Mouse (Mus musculus) adrenal gland, adult 2 months (tissue): Measurements from ENCODE around the gene Nbeal2. TPM values are rescaled to one million over a fixed set of nuclear protein-coding genes. Genes with fewer than 3 reads are reported as not detected.

Experiments
- DNase-seq: peaks from one replicate; pipeline ENCODE4 v3.0.0; 2021
- microRNA-seq, 2 experiments: library from miRNA; unstranded; fragments of <30 nt; microRNA quantifications; one replicate each; pipeline ENCODE4 v1.2.0; 2021
- polyA plus RNA-seq: library from polyadenylated mRNA; depleted of rRNA; stranded (reverse); fragments of >200 nt; gene quantifications from 2 replicates; pipeline ENCODE4 v1.2.3, GENCODE M21; 2012; rRNA removed
- total RNA-seq, 2 experiments: library from RNA; stranded (reverse); gene quantifications; 2 replicates each; pipeline ENCODE4 v1.2.3; 2021

Nbeal2 gene
- total and polyA plus RNA-seq, 3 experiments = 5.5 to 22.5 (median 7.1) TPM

GRCm38 (mm10) chr9:110582161-110582560 is 71.8 kb downstream of the Nbeal2 start:
- DNase-seq = no peak

Small RNA genes lying within 50 kb of the gene (microRNA-seq; reads per million reads assigned to microRNA genes)
- gene Mir8107 = 0 to 0.41 reads per million in 2 experiments

Other genes starting within 250 kb of the Nbeal2 start
- 10 to 100 TPM; 62.9 to 72.5 TPM for gene Ptpn23, start 245.9 kb downstream of the Nbeal2 start, total RNA-seq
- gene Ptpn23, start 245.9 kb downstream of the Nbeal2 start, polyA plus RNA-seq = 64.5 and 88.5 TPM in 2 replicates
- gene Ngp, start 234.4 kb downstream of the Nbeal2 start, total RNA-seq = 1 to 10 TPM in 1 of 2 experiments, not detected in 1; 2.2 TPM
- not detected in 2 replicates for gene Ngp, start 234.4 kb downstream of the Nbeal2 start, polyA plus RNA-seq
- 10 to 100 TPM in 1 of 2 experiments, 1 to 10 TPM in 1; 9.7 to 13.4 TPM for gene Klhl18, start 177.5 kb downstream of the Nbeal2 start, total RNA-seq
- gene Klhl18, start 177.5 kb downstream of the Nbeal2 start, polyA plus RNA-seq = 8.7 and 9.4 TPM in 2 replicates
- 1 to 10 TPM in 1 of 2 experiments, under 1 TPM in 1; 0.86 to 1.3 TPM for gene Kif9, start 177.2 kb downstream of the Nbeal2 start, total RNA-seq
- 0.27 and 0.47 TPM in 2 replicates for gene Kif9, start 177.2 kb downstream of the Nbeal2 start, polyA plus RNA-seq
- 10 to 100 TPM; 49.1 to 75.8 TPM for gene Setd2, start 121.6 kb downstream of the Nbeal2 start, total RNA-seq
- gene Setd2, start 121.6 kb downstream of the Nbeal2 start, polyA plus RNA-seq = 23.3 and 25.9 TPM in 2 replicates
- 10 to 100 TPM; 12.0 to 14.5 TPM for gene Nradd, start 29.7 kb downstream of the Nbeal2 start, total RNA-seq
- gene Nradd, start 29.7 kb downstream of the Nbeal2 start, polyA plus RNA-seq = 27.6 and 30.2 TPM in 2 replicates
- 10 to 100 TPM; 51.6 to 71.6 TPM for gene Ccdc12, start 2.3 kb upstream of the Nbeal2 start, total RNA-seq
- gene Ccdc12, start 2.3 kb upstream of the Nbeal2 start, polyA plus RNA-seq = 38.4 and 45.5 TPM in 2 replicates
- gene Myl3, start 87.7 kb upstream of the Nbeal2 start, total RNA-seq = under 1 TPM in 1 of 2 experiments, not detected in 1; 0.66 TPM
- gene Myl3, start 87.7 kb upstream of the Nbeal2 start, polyA plus RNA-seq = 0.22 TPM in 1 of 2 replicates, not detected in the other
- 10 to 100 TPM; 14.7 to 16.3 TPM for gene Pth1r, start 93.0 kb upstream of the Nbeal2 start, total RNA-seq
- gene Pth1r, start 93.0 kb upstream of the Nbeal2 start, polyA plus RNA-seq = 37.8 and 51.4 TPM in 2 replicates
- not detected for gene Prss42, start 144.0 kb upstream of the Nbeal2 start, total RNA-seq
- not detected in 2 replicates for gene Prss42, start 144.0 kb upstream of the Nbeal2 start, polyA plus RNA-seq
- gene Prss44, start 159.8 kb upstream of the Nbeal2 start, total RNA-seq = not detected
- gene Prss44, start 159.8 kb upstream of the Nbeal2 start, polyA plus RNA-seq = not detected in 2 replicates
- gene Prss43, start 172.5 kb upstream of the Nbeal2 start, total RNA-seq = not detected
- not detected in 2 replicates for gene Prss43, start 172.5 kb upstream of the Nbeal2 start, polyA plus RNA-seq
- gene Prss45, start 180.4 kb upstream of the Nbeal2 start, total RNA-seq = not detected
- not detected in 2 replicates for gene Prss45, start 180.4 kb upstream of the Nbeal2 start, polyA plus RNA-seq
- gene Prss46, start 190.3 kb upstream of the Nbeal2 start, total RNA-seq = not detected
- gene Prss46, start 190.3 kb upstream of the Nbeal2 start, polyA plus RNA-seq = not detected in 2 replicates
- gene Prss50, start 203.8 kb upstream of the Nbeal2 start, total RNA-seq = not detected
- gene Prss50, start 203.8 kb upstream of the Nbeal2 start, polyA plus RNA-seq = not detected in 2 replicates
- 10 to 100 TPM; 13.3 to 20.2 TPM for gene Als2cl, start 225.7 kb upstream of the Nbeal2 start, total RNA-seq
- gene Als2cl, start 225.7 kb upstream of the Nbeal2 start, polyA plus RNA-seq = 43.0 and 52.5 TPM in 2 replicates
- 1 to 10 TPM; 2.0 to 3.9 TPM for gene Tmie, start 226.0 kb upstream of the Nbeal2 start, total RNA-seq
- gene Tmie, start 226.0 kb upstream of the Nbeal2 start, polyA plus RNA-seq = 2.2 and 4.6 TPM in 2 replicates